Mouse (Mus musculus): ENCODE data around the gene Parl.

DNA sequence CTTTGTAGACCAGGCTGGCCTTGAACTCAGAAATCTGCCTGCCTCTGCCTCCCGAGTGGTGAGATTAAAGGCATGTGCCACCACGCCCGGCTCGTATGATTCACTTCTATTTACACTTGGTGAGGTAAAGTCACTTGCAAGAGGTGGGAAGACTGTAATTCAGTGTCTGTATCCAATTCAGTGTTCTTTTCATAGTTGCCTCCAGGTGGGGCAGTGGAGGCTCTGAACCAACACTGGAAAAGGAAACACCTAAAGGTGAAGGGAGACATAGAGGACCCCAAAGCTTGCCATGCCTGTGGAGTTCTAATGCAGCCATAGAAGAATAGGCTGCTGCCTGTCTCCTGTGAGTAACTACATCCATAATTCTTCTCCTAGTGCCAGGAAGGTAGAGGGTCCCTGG, 20.1 kb upstream of the Parl start:
- TF ChIP-seq CTCF (IDR thresholded peaks at IDR 0.05; ENCODE audit: low read depth) (peak; percentile 33), EP300 (IDR thresholded peaks at IDR 0.05; ENCODE audit: low read depth) (no peak)

Data from liver, postnatal 0 days (tissue).